Mouse (Mus musculus) ES-Bruce4 (cell line): ENCODE measurements around the gene Tmem252. TPM values are rescaled to one million over a fixed set of nuclear protein-coding genes. Genes with fewer than 3 reads are reported as not detected.

ENCODE experiments used
- H3K27ac ChIP-seq: 2 replicates; pipeline ENCODE4 v1.5.1; 2012; ENCODE audit warnings: low read length, inconsistent platforms; ENCODE audit not compliant: insufficient read depth
- H3K27me3 ChIP-seq: 2 replicates; pipeline ENCODE4 v1.6.1; 2012; ENCODE audit warnings: mild to moderate bottlenecking, low read length, inconsistent platforms; ENCODE audit not compliant: control insufficient read depth, poor library complexity, insufficient read depth, severe bottlenecking
- H3K36me3 ChIP-seq: 2 replicates; pipeline ENCODE4 v1.6.1; 2012; ENCODE audit warnings: inconsistent platforms, mild to moderate bottlenecking, low read length, moderate library complexity; ENCODE audit not compliant: control insufficient read depth, poor library complexity, insufficient read depth, severe bottlenecking
- H3K4me1 ChIP-seq: one replicate; pipeline ENCODE4 v1.8.1; 2011; ENCODE audit warnings: low read length; ENCODE audit not compliant: control insufficient read depth, insufficient read depth
- H3K4me3 ChIP-seq: 2 replicates; pipeline ENCODE4 v1.5.1; 2011; ENCODE audit warnings: low read depth, mild to moderate bottlenecking, low read length
- H3K9ac ChIP-seq: 2 replicates; pipeline ENCODE4 v1.6.1; 2012; ENCODE audit warnings: low read depth, mild to moderate bottlenecking, inconsistent platforms; ENCODE audit not compliant: poor library complexity, severe bottlenecking
- H3K9me3 ChIP-seq: replicated peaks from 2 replicates; pipeline ENCODE4 v1.6.1; 2012; ENCODE audit warnings: mild to moderate bottlenecking, low read length, inconsistent platforms; ENCODE audit not compliant: control insufficient read depth, poor library complexity, insufficient read depth, severe bottlenecking
- CTCF ChIP-seq: IDR thresholded peaks from one replicate; pipeline ENCODE4 v1.8.1; 2011; ENCODE audit warnings: low read depth, low read length
- EP300 ChIP-seq: IDR thresholded peaks from 2 replicates; pipeline ENCODE4 v1.6.1; 2011; ENCODE audit warnings: low read depth, low read length; ENCODE audit not compliant: insufficient read depth
- POLR2A ChIP-seq: IDR thresholded peaks from one replicate; pipeline ENCODE4 v1.8.1; 2011; ENCODE audit warnings: low read length; ENCODE audit not compliant: insufficient read depth
- polyA plus RNA-seq: library from polyadenylated mRNA; stranded (reverse); fragments of >200 nt; gene quantifications from 2 replicates; pipeline ENCODE4 v1.2.4, GENCODE M21; 2011; ENCODE audit warnings: low read depth; ENCODE audit not compliant: missing spikeins, insufficient read depth, insufficient read length

Gene Tmem252
- polyA plus RNA-seq, 1 experiment: not detected

GRCm38 (mm10) chr19:24686411-24686810 is 12.6 kb downstream of the Tmem252 start:
- no peak overlapping the region for H3K9ac ChIP-seq
- TF ChIP-seq EP300 (no peak), CTCF (no peak), POLR2A (no peak)
- H3K4me1 ChIP-seq: no peaks in the 10 kb centered on the region
- no peaks in the 10 kb centered on the region for H3K36me3 ChIP-seq
- H3K4me3 ChIP-seq: no peak overlapping the region
- no peaks in the 10 kb centered on the region; the same call in 1 of the 2 replicates for H3K9me3 ChIP-seq
- no peaks in the 10 kb centered on the region for H3K27me3 ChIP-seq
- no peak overlapping the region for H3K27ac ChIP-seq

GRCm38 (mm10) chr19:24688327-24688726 is 14.5 kb downstream of the Tmem252 start:
- no peaks in the 10 kb centered on the region; the same call in 1 of the 2 replicates for H3K9me3 ChIP-seq
- H3K27ac ChIP-seq: no peak overlapping the region
- H3K4me3 ChIP-seq: no peak overlapping the region
- H3K4me1 ChIP-seq: no peaks in the 10 kb centered on the region
- H3K36me3 ChIP-seq: no peaks in the 10 kb centered on the region
- no peaks in the 10 kb centered on the region for H3K27me3 ChIP-seq
- no peak overlapping the region for H3K9ac ChIP-seq
- TF ChIP-seq POLR2A (no peak), CTCF (no peak), EP300 (no peak)

GRCm38 (mm10) chr19:24689531-24689930 is 15.7 kb downstream of the Tmem252 start:
- Histone ChIP-seq H3K4me3 (no peak overlapping the region), H3K27me3 (no peaks in the 10 kb centered on the region), H3K36me3 (no peaks in the 10 kb centered on the region), H3K4me1 (no peaks in the 10 kb centered on the region), H3K9me3 (no peaks in the 10 kb centered on the region; the same call in 1 of the 2 replicates), H3K27ac (no peak overlapping the region), H3K9ac (no peak overlapping the region)
- TF ChIP-seq CTCF (no peak), EP300 (no peak), POLR2A (no peak)

- Histone ChIP-seq H3K36me3 (no peaks in the 10 kb centered on the region), H3K4me1 (no peaks in the 10 kb centered on the region), H3K4me3 (no peak overlapping the region), H3K9ac (no peak overlapping the region), H3K27me3 (no peaks in the 10 kb centered on the region), H3K9me3 (no peaks in the 10 kb centered on the region), H3K27ac (no peak overlapping the region)
- no peak for TF ChIP-seq POLR2A
- TF ChIP-seq CTCF: no peak
- TF ChIP-seq EP300: no peak
Measured at GRCm38 (mm10) chr19:24692691-24693090, 18.9 kb downstream of the Tmem252 start.

- Histone ChIP-seq H3K27me3 (no peaks in the 10 kb centered on the region), H3K36me3 (no peaks in the 10 kb centered on the region), H3K9ac (no peak overlapping the region), H3K27ac (no peak overlapping the region), H3K9me3 (no peaks in the 10 kb centered on the region), H3K4me3 (no peak overlapping the region), H3K4me1 (no peaks in the 10 kb centered on the region)
- TF ChIP-seq POLR2A (no peak), CTCF (no peak), EP300 (no peak)
Measured at GRCm38 (mm10) chr19:24697946-24698345, 24.1 kb downstream of the Tmem252 start.

- no peak overlapping the region for H3K27ac ChIP-seq
- H3K4me3 ChIP-seq: no peak overlapping the region
- no peaks in the 10 kb centered on the region for H3K36me3 ChIP-seq
- no peaks in the 10 kb centered on the region for H3K9me3 ChIP-seq
- no peaks in the 10 kb centered on the region for H3K4me1 ChIP-seq
- no peak overlapping the region for H3K9ac ChIP-seq
- TF ChIP-seq POLR2A: no peak
- no peak for TF ChIP-seq EP300
- no peak for TF ChIP-seq CTCF
- H3K27me3 ChIP-seq: no peaks in the 10 kb centered on the region
Measured at GRCm38 (mm10) chr19:24698651-24699050, 24.8 kb downstream of the Tmem252 start.
